Mouse (Mus musculus) embryonic facial prominence, embryonic 10.5 days (tissue): ENCODE data around the gene Pla2g15. TPM values are rescaled to one million over a fixed set of nuclear protein-coding genes. Genes with fewer than 3 reads are reported as not detected.
A peak's percentile ranks its signal among the peaks of the same experiment; 100 is the strongest.
"Not testable (repeated sequence)": the region's sequence is repeated elsewhere in the genome, so short reads cannot be mapped to it uniquely, and the experiment has no call there.

Source experiments
- DNase-seq: peaks from one replicate; pipeline ENCODE4 v3.0.0-alpha.2; 2017; ENCODE audit warnings: low spot score
- H3K27ac ChIP-seq: fragments of 300-500 bp; sonication (generic); replicated peaks from 2 replicates; pipeline ENCODE4 v1.5.1; 2016; ENCODE audit warnings: mild to moderate bottlenecking
- H3K27me3 ChIP-seq: fragments of 300-500 bp; sonication (generic); replicated peaks from 2 replicates; pipeline ENCODE4 v1.6.1; 2016; ENCODE audit warnings: low read depth, mild to moderate bottlenecking; ENCODE audit not compliant: poor library complexity, severe bottlenecking
- H3K36me3 ChIP-seq: fragments of 300-500 bp; sonication (generic); replicated peaks from 2 replicates; pipeline ENCODE4 v1.6.1; 2016; ENCODE audit warnings: mild to moderate bottlenecking, moderate library complexity
- H3K4me1 ChIP-seq: fragments of 300-500 bp; sonication (generic); 2 replicates; pipeline ENCODE4 v1.6.1; 2016
- H3K4me3 ChIP-seq: fragments of 300-500 bp; sonication (generic); 2 replicates; pipeline ENCODE4 v1.5.1; 2016; ENCODE audit warnings: mild to moderate bottlenecking, moderate library complexity
- H3K9me3 ChIP-seq: fragments of 300-500 bp; sonication (generic); 2 replicates; pipeline ENCODE4 v1.6.1; 2016; ENCODE audit warnings: mild to moderate bottlenecking
- WGBS: fragments of 180-500 bp; shearing (Covaris S2); methylation state at CpG from one replicate; pipeline ENCODE4 v1.1.7; 2016; 5-methylcytosine and 5-hydroxymethylcytosine counted together
- polyA plus RNA-seq: library from polyadenylated mRNA; unstranded; fragments of >200 nt; fragmentation: Nextera tagmentation; extraction: Ambion mirVana; gene quantifications from 2 replicates; pipeline ENCODE4 v1.2.1, GENCODE M21; 2016

Pla2g15 gene
- polyA plus RNA-seq, 1 experiment from 2014 or later, result 12.8 TPM

GRCm38 (mm10) chr8:106185628-106186270 lies 35.5 kb downstream of the Pla2g15 start:
- Histone ChIP-seq H3K27me3 (no peaks in the 10 kb centered on the region), H3K4me3 (no peak overlapping the region), H3K9me3 (no peaks in the 10 kb centered on the region), H3K4me1 (no peaks in the 10 kb centered on the region), H3K27ac (no peak overlapping the region), H3K36me3 (peaks cover 90% of the 10 kb centered on the region)
- 85% methylated on average over 8 of the region's 8 CpGs for WGBS
- DNase-seq, result no peak

GRCm38 (mm10) chr8:106186394-106186793 lies 36.2 kb downstream of the Pla2g15 start:
- Histone ChIP-seq H3K4me1 (no peaks in the 10 kb centered on the region), H3K27me3 (no peaks in the 10 kb centered on the region), H3K9me3 (no peaks in the 10 kb centered on the region), H3K36me3 (peaks cover 93% of the 10 kb centered on the region), H3K27ac (no peak overlapping the region), H3K4me3 (no peak overlapping the region)
- WGBS, result 91% methylated on average over 3 of the region's 3 CpGs
- DNase-seq, result no peak

GRCm38 (mm10) chr8:106189162-106189561 lies 39.0 kb downstream of the Pla2g15 start:
- Histone ChIP-seq H3K27me3 (no peaks in the 10 kb centered on the region), H3K36me3 (peaks cover 94% of the 10 kb centered on the region), H3K4me1 (no peaks in the 10 kb centered on the region), H3K27ac (no peak overlapping the region), H3K9me3 (no peaks in the 10 kb centered on the region), H3K4me3 (no peak overlapping the region)
- DNase-seq, result no peak
- 93% methylated on average over 4 of the region's 4 CpGs for WGBS

GRCm38 (mm10) chr8:106191639-106192038 lies 41.4 kb downstream of the Pla2g15 start:
- no peaks in the 10 kb centered on the region for H3K9me3 ChIP-seq
- 93% methylated on average over 5 of the region's 5 CpGs for WGBS
- peaks cover 94% of the 10 kb centered on the region for H3K36me3 ChIP-seq

GRCm38 (mm10) chr8:106193162-106193561 lies 43.0 kb downstream of the Pla2g15 start:
- H3K9me3 ChIP-seq, result no peaks in the 10 kb centered on the region
- 84% methylated on average over 6 of the region's 6 CpGs for WGBS
- H3K4me3 ChIP-seq, result no peak overlapping the region
- peaks cover 94% of the 10 kb centered on the region for H3K36me3 ChIP-seq
- H3K27me3 ChIP-seq, result no peaks in the 10 kb centered on the region
- no peaks in the 10 kb centered on the region for H3K4me1 ChIP-seq
- DNase-seq, result no peak
- H3K27ac ChIP-seq, result no peak overlapping the region

More at GRCm38 (mm10) chr8:106191639-106192038, 41.4 kb downstream of the Pla2g15 start:
- Histone ChIP-seq H3K27ac (no peak overlapping the region), H3K27me3 (no peaks in the 10 kb centered on the region), H3K4me1 (no peaks in the 10 kb centered on the region), H3K4me3 (no peak overlapping the region)
- no peak for DNase-seq

GRCm38 (mm10) chr8:106194062-106194461 lies 43.9 kb downstream of the Pla2g15 start:
- no peak overlapping the region for H3K27ac ChIP-seq
- no peaks in the 10 kb centered on the region for H3K9me3 ChIP-seq
- peaks cover 94% of the 10 kb centered on the region for H3K36me3 ChIP-seq
- no peaks in the 10 kb centered on the region for H3K27me3 ChIP-seq
- DNase-seq, result no peak
- H3K4me1 ChIP-seq, result no peaks in the 10 kb centered on the region
- 91% methylated on average over 5 of the region's 5 CpGs for WGBS
- H3K4me3 ChIP-seq, result no peak overlapping the region

- 31% methylated on average over 1 of the region's 1 CpGs for WGBS
- peak; percentile 19 for DNase-seq
Measured at GRCm38 (mm10) chr8:106198741-106199140, 48.5 kb downstream of the Pla2g15 start.

GRCm38 (mm10) chr8:106199596-106199995 lies 49.4 kb downstream of the Pla2g15 start:
- not testable (repeated sequence) for DNase-seq, H3K9me3 ChIP-seq, H3K4me1 ChIP-seq, H3K27ac ChIP-seq, H3K4me3 ChIP-seq, H3K27me3 ChIP-seq
- 88% methylated on average over 3 of the region's 3 CpGs for WGBS
- H3K36me3 ChIP-seq, result peaks cover 99% of the 10 kb centered on the region

More at GRCm38 (mm10) chr8:106198741-106199140, 48.5 kb downstream of the Pla2g15 start:
- Histone ChIP-seq H3K4me1 (no peaks in the 10 kb centered on the region), H3K27me3 (no peaks in the 10 kb centered on the region), H3K36me3 (peaks cover 99% of the 10 kb centered on the region), H3K4me3 (no peak overlapping the region), H3K9me3 (no peaks in the 10 kb centered on the region), H3K27ac (no peak overlapping the region)

GRCm38 (mm10) chr8:106210035-106210731 lies 60.0 kb downstream of the Pla2g15 start:
- no peaks in the 10 kb centered on the region for H3K9me3 ChIP-seq
- peaks cover 15% of the 10 kb centered on the region for H3K4me1 ChIP-seq
- 1% methylated on average over 35 of the region's 35 CpGs for WGBS
- H3K27me3 ChIP-seq, result no peaks in the 10 kb centered on the region
- DNase-seq, result no peak
- H3K27ac ChIP-seq, result peak overlapping the region; percentile 93
- H3K4me3 ChIP-seq, result peak overlapping the region; percentile 95
- peaks cover 69% of the 10 kb centered on the region for H3K36me3 ChIP-seq

GRCm38 (mm10) chr8:106210821-106211345 lies 60.7 kb downstream of the Pla2g15 start, which contains the start of the genes Slc7a6os and Prmt7:
Gene Slc7a6os, minus strand, starts transcription at chr8:106210935.
Gene Prmt7, plus strand, starts transcription at chr8:106210936.
- peaks cover 69% of the 10 kb centered on the region for H3K36me3 ChIP-seq
- no peaks in the 10 kb centered on the region for H3K9me3 ChIP-seq
- WGBS, result under 1% methylated on average over 52 of the region's 52 CpGs
- peaks cover 15% of the 10 kb centered on the region for H3K4me1 ChIP-seq
- H3K27me3 ChIP-seq, result no peaks in the 10 kb centered on the region
- peak within 1 kb of the TSS; percentile 95 for H3K4me3 ChIP-seq
- peak within 1 kb of the TSS; percentile 93 for H3K27ac ChIP-seq
- DNase-seq, result peak; percentile 95

- H3K27me3 ChIP-seq, result no peaks in the 10 kb centered on the region
- 8% methylated on average over 13 of the region's 13 CpGs for WGBS
- peaks cover 71% of the 10 kb centered on the region for H3K36me3 ChIP-seq
- peak overlapping the region; percentile 95 for H3K4me3 ChIP-seq
- H3K9me3 ChIP-seq, result no peaks in the 10 kb centered on the region
- H3K4me1 ChIP-seq, result peaks cover 15% of the 10 kb centered on the region
- DNase-seq, result no peak
- H3K27ac ChIP-seq, result peak overlapping the region; percentile 93
Measured at GRCm38 (mm10) chr8:106211421-106211820, 61.2 kb downstream of the Pla2g15 start.

- Histone ChIP-seq H3K27me3 (no peaks in the 10 kb centered on the region), H3K9me3 (no peaks in the 10 kb centered on the region), H3K4me3 (no peak overlapping the region), H3K4me1 (peaks cover 15% of the 10 kb centered on the region), H3K36me3 (peaks cover 72% of the 10 kb centered on the region), H3K27ac (no peak overlapping the region)
- no peak for DNase-seq
- 95% methylated on average over 3 of the region's 3 CpGs for WGBS
Measured at GRCm38 (mm10) chr8:106213959-106214358, 63.8 kb downstream of the Pla2g15 start.
